Mouse (Mus musculus): ENCODE data around the gene Spg21. TPM values are rescaled to one million over a fixed set of nuclear protein-coding genes. Genes with fewer than 3 reads are reported as not detected.
A peak's percentile ranks its signal among the peaks of the same experiment; 100 is the strongest.

Gene Spg21
- polyA plus RNA-seq, 1 experiment from 2014 or later = 93.6 TPM

DNA sequence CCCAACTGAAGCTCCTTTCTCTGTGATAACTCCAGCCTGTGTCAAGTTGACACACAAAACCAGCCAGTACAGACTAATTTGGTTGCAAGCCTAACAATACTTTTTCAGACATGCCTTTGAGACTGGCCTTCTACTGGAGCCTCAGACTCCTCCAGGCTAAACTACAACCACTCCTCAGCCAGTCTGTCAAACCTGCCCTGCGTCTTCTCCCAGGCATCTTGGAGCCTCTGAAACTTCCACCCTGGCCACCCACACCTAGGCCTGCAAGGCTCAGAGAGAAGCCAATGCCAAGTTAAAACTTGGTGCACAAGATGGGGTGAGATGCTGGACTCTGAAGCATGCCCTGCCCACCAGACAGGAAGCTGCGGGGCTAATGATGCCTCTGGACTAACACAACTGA is 31.6 kb downstream of the Spg21 start:
- 88% methylated on average over 2 of the region's 2 CpGs for WGBS
- H3K4me1 ChIP-seq = no peaks in the 10 kb centered on the region
- H3K27me3 ChIP-seq (ENCODE audit: low read depth, poor library complexity, severe bottlenecking) = no peaks in the 10 kb centered on the region
- DNase-seq (ENCODE audit: low spot score) = no peak
- H3K9me3 ChIP-seq (replicated peaks) = no peaks in the 10 kb centered on the region
- no peak overlapping the region for H3K4me3 ChIP-seq
- peaks cover 20% of the 10 kb centered on the region for H3K36me3 ChIP-seq
- no peak overlapping the region for H3K27ac ChIP-seq (replicated peaks)

DNA sequence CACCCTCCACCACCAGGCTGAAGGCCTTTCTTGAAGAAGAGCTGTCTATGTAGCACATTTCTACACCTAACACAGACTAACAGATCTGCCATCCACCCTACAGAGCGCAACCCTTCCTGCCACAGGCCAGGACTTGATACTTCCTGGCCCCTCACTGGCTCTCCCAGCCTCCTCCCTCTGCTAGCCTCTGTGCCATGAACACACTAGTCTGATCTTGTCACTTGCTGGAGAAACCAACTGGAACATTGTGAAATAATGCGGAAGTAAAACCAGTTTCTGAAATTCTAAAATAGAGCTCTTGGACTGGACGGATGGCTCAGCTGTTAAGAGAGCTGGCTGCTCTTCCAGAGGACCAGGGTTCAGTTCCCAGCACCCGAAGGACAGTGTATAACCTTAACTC is 32.1 kb downstream of the Spg21 start:
- H3K27ac ChIP-seq (replicated peaks) = no peak overlapping the region
- H3K4me1 ChIP-seq = no peaks in the 10 kb centered on the region
- WGBS = 92% methylated on average over 4 of the region's 4 CpGs
- H3K36me3 ChIP-seq = peaks cover 15% of the 10 kb centered on the region
- no peaks in the 10 kb centered on the region for H3K9me3 ChIP-seq (replicated peaks)
- no peak for DNase-seq (ENCODE audit: low spot score)
- no peak overlapping the region for H3K4me3 ChIP-seq
- no peaks in the 10 kb centered on the region for H3K27me3 ChIP-seq (ENCODE audit: low read depth, poor library complexity, severe bottlenecking)

DNA sequence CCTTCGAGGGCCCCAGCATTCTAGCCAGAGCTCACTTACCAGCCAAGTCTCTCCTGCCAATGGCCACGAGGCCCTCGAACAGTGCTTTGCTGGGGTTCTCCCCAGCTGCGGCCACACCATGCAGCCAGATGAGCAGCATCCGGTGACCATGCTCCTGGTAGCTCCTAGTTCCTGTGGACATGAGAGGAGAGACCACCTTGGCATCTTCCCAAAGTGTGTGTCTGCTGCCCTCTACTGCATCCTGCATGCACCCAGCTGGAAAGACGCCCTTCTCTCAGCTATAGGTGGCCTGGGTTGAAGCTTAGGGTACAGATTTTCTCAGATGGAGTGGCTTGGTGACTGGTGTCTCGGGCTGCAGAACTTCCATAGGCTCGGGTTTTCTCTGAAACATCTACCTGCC is 41.4 kb downstream of the Spg21 start:
- 59% methylated on average over 8 of the region's 8 CpGs for WGBS
- Histone ChIP-seq H3K27me3 (ENCODE audit: low read depth, poor library complexity, severe bottlenecking) (no peaks in the 10 kb centered on the region), H3K4me3 (no peak overlapping the region), H3K27ac (replicated peaks) (peak overlapping the region; percentile 33; the same call in 1 of the 2 replicates), H3K4me1 (peaks cover 11% of the 10 kb centered on the region), H3K36me3 (no peaks in the 10 kb centered on the region), H3K9me3 (replicated peaks) (no peaks in the 10 kb centered on the region)
- peak; percentile 29 for DNase-seq (ENCODE audit: low spot score)

DNA sequence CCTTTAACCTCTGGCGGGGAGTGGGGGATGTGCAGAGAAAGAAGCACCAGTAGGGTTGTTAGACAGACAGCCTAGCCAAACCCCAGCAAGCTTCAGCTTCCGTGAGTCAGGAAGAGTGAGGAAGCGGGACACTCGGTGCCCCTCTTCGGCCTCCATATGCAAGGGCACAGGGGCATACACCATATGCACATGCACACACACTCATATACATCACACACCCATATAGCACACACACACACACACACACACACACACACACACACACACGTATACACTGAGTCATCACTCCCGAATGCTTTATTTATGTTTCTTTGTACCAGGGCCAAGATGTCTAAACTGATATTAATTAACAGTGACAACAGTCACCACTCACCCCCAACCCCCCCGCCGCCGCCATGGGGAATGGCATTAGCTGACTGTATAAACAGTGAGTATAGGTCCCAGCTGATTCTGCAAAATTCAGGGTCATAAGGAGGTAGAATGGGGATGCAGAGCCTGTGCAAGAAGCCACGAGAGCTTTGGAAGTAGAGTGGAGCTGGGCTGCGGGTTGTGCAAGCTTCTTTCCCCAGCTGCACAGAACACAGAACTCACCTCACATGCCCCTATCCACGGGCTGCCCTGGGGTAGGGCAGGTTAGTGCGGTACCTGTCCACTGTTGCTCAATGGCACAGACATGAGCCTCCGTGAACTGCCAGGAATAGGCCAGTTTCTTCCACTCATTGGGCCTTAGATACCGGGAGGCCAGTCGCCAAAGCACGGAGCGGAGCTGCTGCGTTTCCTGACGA is 42.2 kb downstream of the Spg21 start:
- Histone ChIP-seq H3K27me3 (ENCODE audit: low read depth, poor library complexity, severe bottlenecking) (no peaks in the 10 kb centered on the region), H3K9me3 (replicated peaks) (no peaks in the 10 kb centered on the region), H3K4me1 (peaks cover 11% of the 10 kb centered on the region), H3K4me3 (no peak overlapping the region), H3K27ac (replicated peaks) (no peak overlapping the region), H3K36me3 (no peaks in the 10 kb centered on the region)
- no peak for DNase-seq (ENCODE audit: low spot score)
- 84% methylated on average over 21 of the region's 21 CpGs for WGBS

DNA sequence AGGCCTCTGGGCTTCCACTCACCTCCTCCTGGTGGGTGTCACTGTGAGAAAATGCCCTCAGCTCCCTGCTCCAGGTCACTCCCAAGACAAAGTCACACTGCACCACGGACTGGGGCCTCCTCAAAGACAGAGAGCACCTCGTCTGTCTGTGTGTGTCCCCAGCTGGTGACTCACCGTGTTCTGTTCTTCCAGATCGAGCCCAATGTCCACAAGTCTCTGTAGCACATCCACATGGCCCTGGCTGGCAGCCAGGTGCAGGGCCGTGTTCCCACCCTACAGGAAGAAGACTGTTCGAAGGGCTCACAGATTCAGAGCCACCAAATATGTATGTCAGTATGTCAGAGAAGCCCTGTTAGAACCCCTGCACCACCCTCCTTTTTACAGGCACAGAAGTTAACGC is 47.7 kb downstream of the Spg21 start:
- DNase-seq (ENCODE audit: low spot score) = no peak
- Histone ChIP-seq H3K9me3 (replicated peaks) (no peaks in the 10 kb centered on the region), H3K36me3 (no peaks in the 10 kb centered on the region), H3K4me1 (no peaks in the 10 kb centered on the region), H3K27me3 (ENCODE audit: low read depth, poor library complexity, severe bottlenecking) (no peaks in the 10 kb centered on the region), H3K27ac (replicated peaks) (no peak overlapping the region), H3K4me3 (no peak overlapping the region)
- 86% methylated on average over 7 of the region's 7 CpGs for WGBS

DNA sequence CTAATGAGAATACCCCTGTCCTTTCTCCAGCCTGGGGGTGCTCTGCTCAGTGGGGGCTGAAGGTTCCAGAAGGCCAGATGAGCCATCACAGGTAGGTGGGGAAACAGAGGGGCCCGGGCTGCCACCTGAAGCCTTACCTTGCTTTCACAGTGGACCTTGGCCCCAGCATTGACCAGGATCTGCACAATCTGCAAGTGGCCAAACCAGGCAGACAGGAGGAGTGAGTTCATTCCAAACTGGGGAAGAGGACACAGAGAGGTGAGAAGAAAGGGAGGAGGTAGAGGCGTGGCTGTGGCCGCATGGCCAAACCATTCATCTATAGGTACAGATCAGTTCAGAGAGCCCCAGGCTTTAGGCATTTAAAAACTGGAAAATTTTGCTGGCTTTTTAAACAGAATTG is 51.8 kb downstream of the Spg21 start:
- no peak for DNase-seq (ENCODE audit: low spot score)
- Histone ChIP-seq H3K27ac (replicated peaks) (no peak overlapping the region), H3K4me1 (peaks cover 12% of the 10 kb centered on the region; the same call in 1 of the 2 replicates), H3K9me3 (replicated peaks) (no peaks in the 10 kb centered on the region), H3K36me3 (no peaks in the 10 kb centered on the region), H3K4me3 (no peak overlapping the region), H3K27me3 (ENCODE audit: low read depth, poor library complexity, severe bottlenecking) (no peaks in the 10 kb centered on the region)
- 84% methylated on average over 3 of the region's 3 CpGs for WGBS

DNA sequence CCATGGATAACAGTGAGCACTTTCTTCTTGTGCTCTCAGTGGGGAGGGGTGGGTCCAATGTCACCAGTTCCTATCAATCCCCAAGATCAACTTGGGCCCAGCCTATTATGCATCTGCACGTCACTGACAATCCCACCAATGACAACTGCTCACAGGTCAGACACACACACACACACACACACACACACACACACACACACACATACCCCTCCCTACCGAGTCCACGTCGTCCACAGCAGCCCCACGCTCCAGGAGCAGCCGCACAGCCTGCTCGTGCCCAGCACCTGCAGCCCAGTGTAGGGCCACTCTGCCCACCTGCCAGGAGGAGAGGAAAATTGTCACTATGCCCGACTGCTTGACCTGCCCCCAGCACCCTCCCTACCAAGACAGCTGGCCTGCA is 53.7 kb downstream of the Spg21 start:
- Histone ChIP-seq H3K27me3 (ENCODE audit: low read depth, poor library complexity, severe bottlenecking) (peaks cover 5% of the 10 kb centered on the region; the same call in 1 of the 2 replicates), H3K9me3 (replicated peaks) (no peaks in the 10 kb centered on the region), H3K27ac (replicated peaks) (peak overlapping the region; percentile 59; the same call in 1 of the 2 replicates), H3K4me3 (no peak overlapping the region), H3K36me3 (no peaks in the 10 kb centered on the region), H3K4me1 (peaks cover 14% of the 10 kb centered on the region; the same call in 1 of the 2 replicates)
- WGBS = 87% methylated on average over 8 of the region's 8 CpGs
- peak; percentile 18 for DNase-seq (ENCODE audit: low spot score)

DNA sequence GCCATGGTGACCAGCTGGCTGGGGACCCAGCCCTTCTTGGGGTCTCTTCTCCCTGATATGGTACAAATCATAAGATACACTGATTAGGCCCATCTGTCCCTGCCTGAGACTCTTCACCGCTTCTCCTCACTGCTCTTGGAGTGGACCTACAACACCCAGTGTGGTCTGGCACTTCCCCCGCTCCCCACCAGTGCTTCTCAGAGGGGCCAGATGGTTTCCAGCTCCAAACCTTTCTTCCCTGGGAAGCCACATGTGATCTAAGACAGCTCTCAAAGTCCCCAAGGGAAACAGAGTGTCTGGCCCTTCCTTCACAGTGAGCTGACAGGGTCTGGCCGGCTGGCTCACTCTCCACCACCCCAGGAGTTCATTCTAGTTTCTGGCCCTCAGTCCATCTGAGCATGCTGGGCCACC is 54.1 kb downstream of the Spg21 start:
- H3K4me3 ChIP-seq = no peak overlapping the region
- WGBS = 67% methylated on average over 3 of the region's 3 CpGs
- H3K27me3 ChIP-seq (ENCODE audit: low read depth, poor library complexity, severe bottlenecking) = peaks cover 9% of the 10 kb centered on the region
- H3K4me1 ChIP-seq = peaks cover 18% of the 10 kb centered on the region
- H3K9me3 ChIP-seq (replicated peaks) = no peaks in the 10 kb centered on the region
- DNase-seq (ENCODE audit: low spot score) = no peak
- H3K27ac ChIP-seq (replicated peaks) = peak overlapping the region; percentile 59; the same call in 1 of the 2 replicates
- no peaks in the 10 kb centered on the region for H3K36me3 ChIP-seq

DNA sequence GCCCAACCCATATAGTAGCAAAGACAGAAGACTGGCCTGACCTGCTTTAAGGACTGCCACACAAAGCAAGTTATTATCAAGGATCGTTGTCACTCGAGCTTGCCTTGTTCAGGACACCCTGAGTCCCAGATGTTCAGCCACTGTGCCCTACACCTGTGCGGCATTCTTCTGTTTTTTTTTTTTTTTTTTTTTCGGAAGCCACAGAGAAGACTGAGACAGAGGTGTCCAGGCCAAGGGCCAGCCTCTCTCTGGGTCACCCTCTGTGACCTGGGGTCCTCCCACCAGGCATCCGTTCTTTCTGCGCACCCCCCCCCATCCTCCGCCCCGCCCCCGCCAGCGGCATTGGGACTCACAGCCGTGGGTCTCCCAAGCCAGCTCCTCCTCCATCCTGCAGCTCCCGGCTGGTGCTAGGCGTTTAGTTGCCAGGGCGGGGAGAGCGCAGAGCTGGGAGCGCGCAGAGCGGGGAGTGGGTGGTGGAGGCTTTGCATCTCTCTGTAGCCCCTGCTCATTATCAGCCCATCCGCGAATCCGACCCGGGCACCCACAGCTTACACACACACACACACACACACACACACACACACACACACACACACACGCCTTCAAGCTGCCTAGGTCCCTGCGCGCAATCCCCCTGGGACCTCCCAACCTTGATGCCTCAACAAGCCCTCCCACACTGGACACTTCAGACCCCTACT is 59.2 kb downstream of the Spg21 start, which contains the start of gene Ankdd1a:
Ankdd1a (minus strand) TSS at position 387 of the 698 bp plus-strand sequence.
- 10% methylated on average over 25 of the region's 25 CpGs for WGBS
- H3K4me1 ChIP-seq = peaks cover 27% of the 10 kb centered on the region
- no peaks in the 10 kb centered on the region for H3K36me3 ChIP-seq
- no peaks in the 10 kb centered on the region for H3K9me3 ChIP-seq (replicated peaks)
- no peak within 1 kb of the TSS for H3K27ac ChIP-seq (replicated peaks)
- peaks cover 27% of the 10 kb centered on the region for H3K27me3 ChIP-seq (ENCODE audit: low read depth, poor library complexity, severe bottlenecking)
- DNase-seq (ENCODE audit: low spot score) = peak; percentile 41
- H3K4me3 ChIP-seq = peak within 1 kb of the TSS; percentile 49

DNA sequence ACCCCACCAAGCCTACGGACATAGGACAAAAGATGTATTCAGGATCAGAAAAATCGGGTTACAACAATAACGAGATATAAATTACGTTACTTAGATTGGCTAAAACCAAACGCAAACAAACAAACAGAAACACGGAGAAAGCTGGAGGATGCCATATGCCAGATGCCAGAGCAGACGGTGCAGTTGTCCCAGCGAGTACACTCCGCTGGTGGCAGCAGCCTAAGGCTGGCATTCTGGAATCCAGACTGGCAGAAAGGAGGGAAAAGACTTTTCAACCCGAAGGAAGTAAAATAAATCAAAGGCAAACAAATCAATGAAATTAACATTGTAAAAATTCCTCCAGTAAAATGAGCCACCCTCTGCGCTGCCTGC is 59.7 kb downstream of the Spg21 start:
- Histone ChIP-seq H3K27ac (replicated peaks) (no peak overlapping the region), H3K27me3 (ENCODE audit: low read depth, poor library complexity, severe bottlenecking) (peaks cover 27% of the 10 kb centered on the region), H3K9me3 (replicated peaks) (no peaks in the 10 kb centered on the region), H3K4me1 (peaks cover 24% of the 10 kb centered on the region), H3K36me3 (no peaks in the 10 kb centered on the region), H3K4me3 (peak overlapping the region; percentile 49)
- DNase-seq (ENCODE audit: low spot score) = peak; percentile 18
- 20% methylated on average over 11 of the region's 11 CpGs for WGBS

DNA sequence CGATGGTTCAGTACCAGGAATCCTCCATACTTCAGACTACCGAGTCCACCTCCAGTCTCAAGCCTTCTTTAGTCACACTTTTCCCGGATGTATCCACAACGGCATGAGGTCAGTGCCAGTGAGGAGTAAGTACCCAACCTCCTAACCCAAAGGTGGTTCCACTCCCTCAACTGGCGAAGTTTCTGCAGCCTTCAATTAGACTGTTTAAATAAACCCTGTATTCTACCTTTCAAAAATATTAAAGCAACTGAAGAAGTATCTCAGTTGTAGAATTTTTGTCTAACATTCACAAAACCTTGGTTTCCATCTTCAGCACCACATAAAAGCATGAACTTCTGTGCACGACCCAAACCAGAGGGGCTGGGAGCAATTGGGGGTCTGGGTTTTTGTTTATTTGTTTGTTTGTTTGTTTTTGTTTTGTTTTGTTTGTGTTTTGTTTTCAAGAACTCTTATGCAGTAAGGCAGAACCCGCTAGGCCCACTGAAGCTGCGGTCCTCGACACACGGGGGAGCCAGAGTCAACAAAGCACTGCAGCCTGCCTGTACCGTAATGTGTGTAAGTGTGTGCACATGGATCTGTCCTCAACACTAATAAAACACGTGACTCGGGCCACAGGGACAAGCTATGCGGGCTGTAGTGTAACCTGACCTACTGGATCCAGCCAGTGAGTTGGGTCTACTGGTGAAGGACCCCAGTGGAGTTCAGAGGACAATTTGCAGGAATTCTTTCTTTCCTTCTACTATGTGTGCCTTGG is 63.0 kb downstream of the Spg21 start:
- DNase-seq (ENCODE audit: low spot score) = peak; percentile 78
- peaks cover 24% of the 10 kb centered on the region for H3K4me1 ChIP-seq
- no peak overlapping the region for H3K27ac ChIP-seq (replicated peaks)
- peaks cover 27% of the 10 kb centered on the region for H3K27me3 ChIP-seq (ENCODE audit: low read depth, poor library complexity, severe bottlenecking)
- no peaks in the 10 kb centered on the region for H3K9me3 ChIP-seq (replicated peaks)
- no peaks in the 10 kb centered on the region for H3K36me3 ChIP-seq
- no peak overlapping the region for H3K4me3 ChIP-seq
- WGBS = 25% methylated on average over 14 of the region's 14 CpGs

DNA sequence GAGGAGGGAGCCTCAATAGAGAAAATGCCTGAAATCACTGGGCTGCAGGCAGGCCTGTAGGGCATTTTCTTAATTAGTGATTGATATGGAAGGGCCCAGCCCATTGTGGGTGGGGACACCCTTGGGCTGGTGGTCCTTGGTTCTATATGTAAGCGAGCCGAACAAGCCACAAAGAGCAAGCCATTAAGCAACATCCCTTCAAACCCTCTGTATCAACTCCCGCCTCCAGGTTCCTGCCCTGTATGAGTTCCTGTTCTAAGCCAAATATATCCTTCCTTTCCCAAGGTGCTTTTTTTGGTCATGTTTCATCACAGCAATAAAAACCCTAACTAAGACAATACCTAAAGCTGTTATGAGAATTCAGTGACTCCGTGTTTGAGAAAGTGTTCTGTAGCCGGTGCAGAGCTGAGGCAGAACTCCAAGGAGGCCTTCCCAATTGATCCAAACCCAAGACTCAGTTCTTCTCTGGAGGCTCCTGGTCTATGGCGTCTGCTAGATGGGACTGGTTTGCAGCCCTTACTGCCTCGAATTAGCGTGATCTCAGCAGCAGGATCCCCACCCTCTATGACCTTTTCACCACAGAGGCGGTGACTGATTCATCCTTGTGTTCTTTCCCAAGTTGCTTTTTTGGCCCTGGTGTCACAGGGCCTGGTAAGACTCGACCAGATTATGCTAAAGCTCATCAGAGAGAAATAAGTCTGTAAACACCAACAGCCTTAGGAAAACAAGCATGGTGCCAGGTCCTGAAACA is 64.9 kb downstream of the Spg21 start:
- Histone ChIP-seq H3K4me3 (no peak overlapping the region), H3K27me3 (ENCODE audit: low read depth, poor library complexity, severe bottlenecking) (peaks cover 10% of the 10 kb centered on the region), H3K36me3 (no peaks in the 10 kb centered on the region), H3K9me3 (replicated peaks) (no peaks in the 10 kb centered on the region), H3K4me1 (peaks cover 11% of the 10 kb centered on the region), H3K27ac (replicated peaks) (no peak overlapping the region)
- DNase-seq (ENCODE audit: low spot score) = no peak
- 83% methylated on average over 10 of the region's 10 CpGs for WGBS
